Mouse (Mus musculus) CH12.LX (cell line): ENCODE measurements around the gene N4bp2l1. TPM values are rescaled to one million over a fixed set of nuclear protein-coding genes. Genes with fewer than 3 reads are reported as not detected.

ENCODE experiments used
- DNase-seq: peaks from one replicate; pipeline ENCODE4 v3.0.0-alpha.2; 2013; ENCODE audit errors: extremely low read depth
- H3K27ac ChIP-seq: 2 replicates; pipeline ENCODE4 v1.5.1; 2012; ENCODE audit warnings: low read depth, mild to moderate bottlenecking, control low read depth, moderate library complexity; ENCODE audit not compliant: insufficient read depth
- H3K27me3 ChIP-seq: replicated peaks from 2 replicates; pipeline ENCODE3; 2012; ENCODE audit warnings: inconsistent platforms
- H3K36me3 ChIP-seq, 2 experiments: replicated peaks in 1 of 2; 2 replicates each; pipeline versions ENCODE3 to v1.6.1; 2012; ENCODE audit warnings: inconsistent platforms in 1 of 2, low read length in 1 of 2, mild to moderate bottlenecking in 1 of 2, mixed read lengths in 1 of 2, moderate library complexity in 1 of 2; ENCODE audit not compliant: control insufficient read depth in 1 of 2, insufficient read depth in 1 of 2
- H3K4me1 ChIP-seq, 2 experiments: 2 replicates each; pipeline ENCODE4 v1.6.1; 2012; ENCODE audit warnings: inconsistent platforms in 1 of 2, moderate library complexity in 1 of 2; ENCODE audit not compliant: insufficient read depth in 2 of 2, control insufficient read depth in 1 of 2
- H3K4me2 ChIP-seq: 2 replicates; pipeline ENCODE4 v1.6.1; 2012; ENCODE audit warnings: low read depth, mild to moderate bottlenecking, control low read depth; ENCODE audit not compliant: poor library complexity, insufficient read depth, severe bottlenecking
- H3K4me3 ChIP-seq, 3 experiments: fragments of 150-350 bp in 1 of 3; sonication (generic) in 1 of 3; replicated peaks in 1 of 3; 2 replicates each; pipeline versions ENCODE3 to v1.5.1; 2011 to 2012; ENCODE audit warnings: low read depth in 2 of 3, low read length in 2 of 3, mild to moderate bottlenecking in 2 of 3, moderate library complexity in 2 of 3, control low read depth in 1 of 3, improper control_type of control experiment in 1 of 3, inconsistent platforms in 1 of 3, mixed read lengths in 1 of 3; ENCODE audit not compliant: poor library complexity in 1 of 3
- H3K79me2 ChIP-seq: replicated peaks from 2 replicates; pipeline ENCODE4 v1.6.1; 2012; ENCODE audit warnings: mild to moderate bottlenecking, moderate library complexity; ENCODE audit not compliant: control insufficient read depth, poor library complexity, insufficient read depth, severe bottlenecking; ENCODE audit errors: extremely low read depth
- H3K9ac ChIP-seq: 2 replicates; pipeline ENCODE4 v1.6.1; 2012; ENCODE audit warnings: low read depth, mild to moderate bottlenecking, control low read depth, moderate library complexity; ENCODE audit not compliant: insufficient read depth
- H3K9me3 ChIP-seq: replicated peaks from 2 replicates; pipeline ENCODE3; 2012; ENCODE audit warnings: low read length, inconsistent platforms, mixed read lengths
- CHD1 ChIP-seq: IDR thresholded peaks from 2 replicates; pipeline ENCODE4 v1.6.1; 2012; ENCODE audit warnings: low read depth, low read length, improper control_type of control experiment, inconsistent platforms
- CHD2 ChIP-seq: IDR thresholded peaks from 2 replicates; pipeline ENCODE4 v1.6.1; 2011; ENCODE audit warnings: low read length, improper control_type of control experiment
- CTCF ChIP-seq, 2 experiments: IDR thresholded peaks in 1 of 2; conservative IDR thresholded peaks in 1 of 2; 2 replicates each; pipeline ENCODE4 v1.5.1; 2011 to 2012; ENCODE audit warnings: low read depth in 2 of 2, low read length in 2 of 2, improper control_type of control experiment in 1 of 2, inconsistent platforms in 1 of 2, mild to moderate bottlenecking in 1 of 2, moderate library complexity in 1 of 2
- GABPA ChIP-seq: IDR thresholded peaks from 2 replicates; pipeline ENCODE4 v1.6.1; 2012; ENCODE audit warnings: low read depth, low read length, improper control_type of control experiment, inconsistent platforms; ENCODE audit not compliant: insufficient replicate concordance
- IRF4 ChIP-seq: IDR thresholded peaks from 2 replicates; pipeline ENCODE4 v1.6.1; 2014; ENCODE audit warnings: low read depth, mild to moderate bottlenecking, inconsistent platforms, low read length, improper control_type of control experiment
- JUND ChIP-seq: conservative IDR thresholded peaks from 2 replicates; pipeline ENCODE4 v1.6.1; 2011; ENCODE audit warnings: low read depth, low read length, improper control_type of control experiment
- MAX ChIP-seq: IDR thresholded peaks from 2 replicates; pipeline ENCODE4 v1.6.1; 2011; ENCODE audit warnings: low read length, improper control_type of control experiment
- MEF2A ChIP-seq: IDR thresholded peaks from 2 replicates; pipeline ENCODE4 v1.6.1; 2014; ENCODE audit warnings: low read depth, mild to moderate bottlenecking, inconsistent platforms, low read length, improper control_type of control experiment, borderline replicate concordance
- MXI1 ChIP-seq: IDR thresholded peaks from 2 replicates; pipeline ENCODE4 v1.6.1; 2011; ENCODE audit warnings: mild to moderate bottlenecking, low read depth, low read length, improper control_type of control experiment
- NELFE ChIP-seq: IDR thresholded peaks from 2 replicates; pipeline ENCODE4 v1.6.1; 2011; ENCODE audit warnings: low read depth, low read length, improper control_type of control experiment
- NRF1 ChIP-seq: IDR thresholded peaks from 2 replicates; pipeline ENCODE4 v1.6.1; 2014; ENCODE audit warnings: low read depth, mild to moderate bottlenecking, inconsistent platforms, low read length, improper control_type of control experiment, moderate library complexity
- RAD21 ChIP-seq: IDR thresholded peaks from 2 replicates; pipeline ENCODE4 v1.6.1; 2011; ENCODE audit warnings: low read depth, mild to moderate bottlenecking, low read length, improper control_type of control experiment, moderate library complexity
- RCOR1 ChIP-seq: conservative IDR thresholded peaks from 2 replicates; pipeline ENCODE4 v1.6.1; 2012; ENCODE audit warnings: low read depth, mild to moderate bottlenecking, inconsistent platforms, low read length, improper control_type of control experiment
- SIN3A ChIP-seq: IDR thresholded peaks from 2 replicates; pipeline ENCODE4 v1.6.1; 2012; ENCODE audit warnings: low read length, improper control_type of control experiment, inconsistent platforms
- SMC3 ChIP-seq: IDR thresholded peaks from 2 replicates; pipeline ENCODE4 v1.6.1; 2011; ENCODE audit warnings: low read depth, low read length, improper control_type of control experiment
- USF2 ChIP-seq: conservative IDR thresholded peaks from 2 replicates; pipeline ENCODE4 v1.6.1; 2011; ENCODE audit warnings: low read depth, low read length, improper control_type of control experiment
- ZMIZ1 ChIP-seq: IDR thresholded peaks from 2 replicates; pipeline ENCODE4 v1.6.1; 2012; ENCODE audit warnings: low read depth, mild to moderate bottlenecking, inconsistent platforms, low read length, improper control_type of control experiment
- ZNF384 ChIP-seq: IDR thresholded peaks from 2 replicates; pipeline ENCODE4 v1.6.1; 2012; ENCODE audit warnings: low read depth, low read length, improper control_type of control experiment, inconsistent platforms
- dilution Hi-C: fragments of 300-500 bp; cut with MboI; formaldehyde crosslinking; loops from 2 replicates; pipeline ENCODE4 v1.14.3; 2020; ENCODE audit warnings: low sequenced_read_pairs; ENCODE audit not compliant: extremely low pct_unique_long_range_greater_than_20kb, extremely low pct_ligation_motif_present
- in situ Hi-C: fragments of 300-500 bp; cut with MboI; formaldehyde crosslinking; loops from 3 replicates; pipeline ENCODE4 v1.14.3; 2019; ENCODE audit warnings: low sequenced_read_pairs, low pct_ligation_motif_present, low pct_unique_long_range_greater_than_20kb, mixed read lengths
- polyA plus RNA-seq: library from polyadenylated mRNA; unstranded; fragments of >175 nt; gene quantifications from 2 replicates; pipeline ENCODE4 v1.2.1, GENCODE M21; 2012; ENCODE audit warnings: low read depth; ENCODE audit not compliant: insufficient read length
- total RNA-seq, 2 experiments: library from RNA; depleted of rRNA; stranded (reverse); fragments of 300-350 nt in 1 of 2; fragments of >200 nt in 1 of 2; gene quantifications; 2 replicates each; pipeline ENCODE4 v1.2.3; 2012 to 2014

Gene N4bp2l1
- total and polyA plus RNA-seq, 3 experiments, result 9.5 to 18.6 (median 10.2) TPM

DNA sequence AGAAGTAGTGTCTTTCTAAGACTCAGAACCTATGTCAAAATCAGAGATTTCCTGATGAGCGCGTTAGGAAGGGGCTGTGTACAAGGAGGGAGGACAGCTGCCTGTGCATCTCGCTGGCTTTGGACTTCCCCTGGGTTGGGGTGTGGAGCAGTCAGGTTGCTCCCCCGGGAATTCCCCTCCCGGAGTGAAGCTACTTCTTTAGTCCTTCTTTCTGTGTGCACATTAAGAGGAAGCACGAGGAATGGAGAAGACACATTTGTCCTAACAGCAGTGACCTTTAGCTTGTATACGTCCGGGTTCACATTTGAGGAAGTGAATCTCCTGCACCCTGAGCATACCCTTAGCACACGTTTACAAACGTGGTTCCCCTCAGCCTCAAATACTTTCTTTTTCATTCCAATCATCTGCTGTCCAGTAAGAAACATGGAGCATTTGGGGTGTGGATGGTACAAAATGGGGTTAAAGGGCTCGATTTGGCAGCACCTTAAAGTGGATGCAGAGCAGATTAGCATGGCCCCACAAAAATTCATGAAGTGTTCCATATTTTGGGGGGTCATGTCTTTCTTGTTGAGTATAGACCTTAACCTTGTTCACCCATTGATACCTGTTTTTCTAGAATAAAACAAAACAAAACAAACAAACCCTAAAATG, 1.5 kb downstream of the N4bp2l1 start (continued):
- TF ChIP-seq JUND, result no peak
- peak; percentile 82; the same call in 1 of the 2 replicates for TF ChIP-seq RCOR1
- TF ChIP-seq RAD21, result no peak
- TF ChIP-seq GABPA, result no peak
- TF ChIP-seq NELFE, result 0 out of 2 replicates have a peak, but pooled peaks have one; percentile 1

DNA sequence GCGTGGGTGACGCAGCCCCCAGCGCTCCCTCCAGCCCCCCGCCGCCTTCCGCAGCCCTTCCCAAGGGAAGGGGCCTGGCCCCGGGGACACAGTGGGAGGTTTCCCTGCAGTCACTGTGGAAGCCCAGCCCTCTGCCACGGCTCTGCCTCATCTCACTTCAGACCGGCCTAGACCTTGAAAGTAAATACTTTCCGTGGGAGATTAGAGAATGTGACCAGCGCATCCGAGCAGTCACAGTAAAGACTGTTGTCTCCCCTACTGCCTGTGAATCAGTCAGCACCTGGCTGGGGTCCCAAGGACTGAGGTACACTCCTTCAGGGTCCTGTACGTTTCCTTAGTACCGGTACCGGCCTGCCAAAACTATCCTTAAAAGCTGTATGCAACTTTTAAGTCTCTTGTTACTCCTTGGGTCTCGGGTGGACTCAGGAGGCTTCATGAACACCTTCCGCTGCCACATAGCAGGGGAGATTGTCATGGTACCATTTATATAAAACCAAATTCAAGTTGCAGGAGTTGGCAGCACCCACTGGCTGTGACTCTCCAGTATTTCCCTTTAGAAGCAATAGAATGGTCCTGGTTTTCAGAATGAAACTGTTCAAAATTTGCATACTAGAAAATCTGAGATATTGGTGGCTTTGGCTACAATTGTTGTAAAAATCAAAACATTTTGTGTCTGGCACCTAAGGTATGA, 2.2 kb downstream of the N4bp2l1 start:
- Histone ChIP-seq H3K9ac (peak overlapping the region; percentile 85), H3K36me3 (peaks cover 0 to 17% of the 10 kb centered on the region in 2 experiments), H3K4me1 (peaks cover 10 to 51% of the 10 kb centered on the region in 2 experiments), H3K27ac (peak overlapping the region; percentile 92), H3K4me2 (peak overlapping the region; percentile 68), H3K79me2 (peaks cover 15% of the 10 kb centered on the region), H3K27me3 (no peaks in the 10 kb centered on the region), H3K9me3 (peaks cover 3% of the 10 kb centered on the region), H3K4me3 (peak overlapping the region; percentile 81 to 95 (median 87))
- dilution Hi-C loops (no loop called here), in situ Hi-C loops (no loop called here)
- DNase-seq, result no peak
- TF ChIP-seq CHD2, result no peak
- no peak for TF ChIP-seq IRF4
- peak; percentile 21; the same call in 1 of the 2 replicates for TF ChIP-seq MEF2A
- peak; percentile 12; the same call in 1 of the 2 replicates for TF ChIP-seq SIN3A
- TF ChIP-seq MXI1, result 0 out of 2 replicates have a peak, but pooled peaks have one; percentile 1
- TF ChIP-seq USF2, result no peak
- TF ChIP-seq CTCF (conservative IDR thresholded peaks at IDR 0.05 in 1 of 2, IDR thresholded peaks at IDR 0.05 in 1 of 2; ENCODE audit: low read depth in 2 of 2, low read length in 2 of 2), result no peak
- TF ChIP-seq MAX, result 0 out of 2 replicates have a peak, but pooled peaks have one; percentile 4
- TF ChIP-seq ZMIZ1, result no peak
- TF ChIP-seq SMC3, result no peak
- no peak for TF ChIP-seq NRF1
- peak; percentile 54; the same call in 1 of the 2 replicates for TF ChIP-seq CHD1
- TF ChIP-seq ZNF384, result no peak
